Mouse (Mus musculus): Measurements from ENCODE around the gene Kndc1. TPM values are rescaled to one million over a fixed set of nuclear protein-coding genes. Genes with fewer than 3 reads are reported as not detected.

Kndc1 gene
- total RNA-seq, 2 experiments from 2014 or later: 37.6 to 42.2 TPM

GRCm38 (mm10) chr7:139970979-139971378, 76.5 kb downstream of the Kndc1 start:
- DNase-seq (ENCODE audit: extremely low spot score in 1 of 2, low spot score in 2 of 2): no peak
- intact Hi-C loops (cut with DNase I): no loop called here

GRCm38 (mm10) chr7:139971436-139971835, 76.9 kb downstream of the Kndc1 start:
- intact Hi-C loops (cut with DNase I): no loop called here
- DNase-seq (ENCODE audit: extremely low spot score in 1 of 2, low spot score in 2 of 2): no peak

GRCm38 (mm10) chr7:139972923-139973331, 78.4 kb downstream of the Kndc1 start:
- DNase-seq (ENCODE audit: extremely low spot score in 1 of 2, low spot score in 2 of 2): no peak
- intact Hi-C loops (cut with DNase I): no loop called here

GRCm38 (mm10) chr7:139974307-139974706, 79.8 kb downstream of the Kndc1 start:
- intact Hi-C loops (cut with DNase I): no loop called here
- no peak for DNase-seq (ENCODE audit: extremely low spot score in 1 of 2, low spot score in 2 of 2)

GRCm38 (mm10) chr7:139975471-139975870, 81.0 kb downstream of the Kndc1 start:
- intact Hi-C loops (cut with DNase I): no loop called here
- DNase-seq (ENCODE audit: extremely low spot score in 1 of 2, low spot score in 2 of 2): no peak

GRCm38 (mm10) chr7:139978278-139978892, 83.9 kb downstream of the Kndc1 start, which contains the start of gene 6430531B16Rik:
Gene 6430531B16Rik (minus strand): TSS chr7:139978755.
- DNase-seq (ENCODE audit: extremely low spot score in 1 of 2, low spot score in 2 of 2): peak; percentile 87 to 91
- intact Hi-C loops (cut with DNase I): no loop called here

- no peak for DNase-seq (ENCODE audit: extremely low spot score in 1 of 2, low spot score in 2 of 2)
- intact Hi-C loops (cut with DNase I): no loop called here
These were observed 84.7 kb downstream of the Kndc1 start for GRCm38 (mm10) chr7:139979011-139979719.

- DNase-seq (ENCODE audit: extremely low spot score in 1 of 2, low spot score in 2 of 2): no peak
- intact Hi-C loops (cut with DNase I): no loop called here
These were observed 86.3 kb downstream of the Kndc1 start for GRCm38 (mm10) chr7:139980778-139981177.

- intact Hi-C loops (cut with DNase I): no loop called here
- no peak for DNase-seq (ENCODE audit: extremely low spot score in 1 of 2, low spot score in 2 of 2)
These were observed 87.6 kb downstream of the Kndc1 start for GRCm38 (mm10) chr7:139982058-139982457.

GRCm38 (mm10) chr7:139984505-139984904, 90.0 kb downstream of the Kndc1 start:
- no peak for DNase-seq (ENCODE audit: extremely low spot score in 1 of 2, low spot score in 2 of 2)
- intact Hi-C loops (cut with DNase I): no loop called here

- intact Hi-C loops (cut with DNase I): no loop called here
- DNase-seq (ENCODE audit: extremely low spot score in 1 of 2, low spot score in 2 of 2): no peak
These were observed 93.8 kb downstream of the Kndc1 start for GRCm38 (mm10) chr7:139988272-139988671.

- DNase-seq (ENCODE audit: extremely low spot score in 1 of 2, low spot score in 2 of 2): no peak
- intact Hi-C loops (cut with DNase I): loop anchor here (5.0 to 10.0 kb wide), 2 partner anchors 89 to 346 kb away; no protein-coding TSS in a partner anchor
These were observed 96.4 kb downstream of the Kndc1 start for GRCm38 (mm10) chr7:139990864-139991394.

Small RNA genes within 50 kb of the gene (microRNA-seq; reads per million reads assigned to microRNA genes)
- not detected for gene Mir202
- gene Mir7062: 1.1 reads per million
- gene mmu-mir-7686: not detected

Other genes starting within 250 kb of the Kndc1 start
- 1 to 10 TPM; 1.9 to 2.2 TPM for gene Cfap46, start 210.9 kb upstream of the Kndc1 start, total RNA-seq (2021)
- gene Adgra1, start 60.5 kb upstream of the Kndc1 start, total RNA-seq (2021): 10 to 100 TPM; 49.9 to 52.3 TPM
- not detected for gene Utf1, start 49.1 kb downstream of the Kndc1 start, total RNA-seq (2021)
- under 1 TPM; 0.39 to 0.55 TPM for gene 6430531B16Rik, start 84.1 kb downstream of the Kndc1 start, total RNA-seq (2021)
- under 1 TPM; 0.81 to 0.89 TPM for gene Adam8, start 97.9 kb downstream of the Kndc1 start, total RNA-seq (2021)
- gene Zfp511, start 141.7 kb downstream of the Kndc1 start, total RNA-seq (2021): 10 to 100 TPM; 23.8 to 26.9 TPM
- 10 to 100 TPM; 40.9 to 44.2 TPM for gene Tubgcp2, start 142.0 kb downstream of the Kndc1 start, total RNA-seq (2021)
- under 1 TPM; 0.22 to 0.47 TPM for gene Msx3, start 154.4 kb downstream of the Kndc1 start, total RNA-seq (2021)
- 100 to 1,000 TPM; 222 to 234 TPM for gene Caly, start 187.9 kb downstream of the Kndc1 start, total RNA-seq (2021)
- gene Prap1, start 198.7 kb downstream of the Kndc1 start, total RNA-seq (2021): not detected
- gene Fuom, start 207.7 kb downstream of the Kndc1 start, total RNA-seq (2021): 10 to 100 TPM; 22.6 to 30.0 TPM
- gene Paox, start 221.1 kb downstream of the Kndc1 start, total RNA-seq (2021): 1 to 10 TPM; 6.5 to 9.4 TPM
- 10 to 100 TPM; 57.3 to 57.5 TPM for gene Echs1, start 221.8 kb downstream of the Kndc1 start, total RNA-seq (2021)
- gene Mtg1, start 242.9 kb downstream of the Kndc1 start, total RNA-seq (2021): 10 to 100 TPM; 21.3 to 29.2 TPM